Mouse (Mus musculus) CD4-positive, CD25-positive, alpha-beta regulatory T cell, adult 4 months (primary cell): ENCODE data around the gene Srp72. TPM values are rescaled to one million over a fixed set of nuclear protein-coding genes. Genes with fewer than 3 reads are reported as not detected.

Experiments
- polyA plus RNA-seq, 2 experiments: library from polyadenylated mRNA; unstranded; fragments of 100-300 nt; shearing (Covaris generic); gene quantifications; one replicate each; pipeline ENCODE4 v1.2.1; 2017

The Srp72 gene
- polyA plus RNA-seq, 2 experiments from 2014 or later = 134 to 144 TPM

Other genes starting within 250 kb of the Srp72 start
- 10 to 100 TPM; 17.2 to 24.9 TPM for gene Aasdh, start 69.2 kb upstream of the Srp72 start, polyA plus RNA-seq
- 100 to 1,000 TPM; 181 to 184 TPM for gene Paics, start 23.4 kb upstream of the Srp72 start, polyA plus RNA-seq
- gene Ppat, start 23.1 kb upstream of the Srp72 start, polyA plus RNA-seq = 10 to 100 TPM; 30.8 to 35.9 TPM
- gene Arl9, start 29.4 kb downstream of the Srp72 start, polyA plus RNA-seq = not detected
- not detected for gene Thegl, start 41.3 kb downstream of the Srp72 start, polyA plus RNA-seq
- gene Hopx, start 140.4 kb downstream of the Srp72 start, polyA plus RNA-seq = 10 to 100 TPM; 16.4 to 20.4 TPM
- gene Spink2, start 236.8 kb downstream of the Srp72 start, polyA plus RNA-seq = not detected